Mouse (Mus musculus) small intestine, adult 2 months (tissue): ENCODE data around the gene Cfap161.

Experiments
- CTCF ChIP-seq: fragments of 200-500 bp; IDR thresholded peaks from 2 replicates; pipeline ENCODE4 v1.5.1; 2012; ENCODE audit warnings: low read depth, mild to moderate bottlenecking, control low read depth, inconsistent platforms, low read length, moderate library complexity, mixed read lengths; ENCODE audit not compliant: insufficient replicate concordance, insufficient read length; ENCODE audit errors: extremely low read depth
- POLR2A ChIP-seq: fragments of 200-500 bp; IDR thresholded peaks from 2 replicates; pipeline ENCODE4 v1.6.1; 2012; ENCODE audit warnings: low read depth, mild to moderate bottlenecking, control low read depth, inconsistent platforms, low read length, moderate library complexity

- TF ChIP-seq CTCF, result peak; percentile 72; the same call in 1 of the 2 replicates
- no peak for TF ChIP-seq POLR2A
Observed at GRCm38 (mm10) chr7:83802509-83802908, 7.8 kb upstream of the Cfap161 start.
